Mouse (Mus musculus) right cerebral cortex, adult 18-20 months (tissue): Measurements from ENCODE around the gene Abr.

ENCODE experiments used
- DNase-seq: peaks from one replicate; pipeline ENCODE4 v3.0.0; 2022; ENCODE audit warnings: mixed read lengths

Gene Abr

DNA sequence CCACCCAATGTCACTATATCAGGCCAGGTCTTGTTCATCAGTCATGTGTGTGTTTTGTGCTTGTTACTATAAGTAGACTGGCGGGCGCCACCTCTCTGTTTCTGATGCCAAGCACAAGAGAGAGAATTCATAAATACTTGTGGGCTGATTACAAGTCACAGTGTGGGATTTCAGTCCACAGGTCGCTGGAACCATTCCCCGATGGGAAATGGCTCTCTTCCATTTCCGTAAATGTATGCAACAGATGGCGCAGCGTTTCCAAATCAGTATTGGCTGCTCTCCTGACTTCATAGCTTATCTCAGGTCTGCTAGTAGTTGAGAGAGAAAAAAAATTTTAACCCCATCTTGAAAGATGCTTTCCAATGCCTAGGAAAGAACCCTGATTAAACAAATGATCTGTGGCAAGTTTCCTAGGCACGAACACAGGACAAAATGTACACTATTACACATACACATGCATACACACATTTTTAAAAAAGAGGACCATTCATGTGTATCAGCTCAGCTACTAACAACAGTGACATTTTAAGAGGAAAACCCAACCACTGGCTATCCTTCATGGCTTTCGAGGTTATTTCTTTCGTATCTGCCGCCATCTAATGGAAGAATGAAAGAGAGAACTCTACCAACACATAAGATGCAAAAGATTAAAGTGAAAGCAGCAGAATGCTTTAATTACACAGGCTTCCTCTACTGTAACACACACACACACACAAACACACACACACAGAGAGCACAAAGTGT, 222.4 kb downstream of the Abr start:
- no peak for DNase-seq

DNA sequence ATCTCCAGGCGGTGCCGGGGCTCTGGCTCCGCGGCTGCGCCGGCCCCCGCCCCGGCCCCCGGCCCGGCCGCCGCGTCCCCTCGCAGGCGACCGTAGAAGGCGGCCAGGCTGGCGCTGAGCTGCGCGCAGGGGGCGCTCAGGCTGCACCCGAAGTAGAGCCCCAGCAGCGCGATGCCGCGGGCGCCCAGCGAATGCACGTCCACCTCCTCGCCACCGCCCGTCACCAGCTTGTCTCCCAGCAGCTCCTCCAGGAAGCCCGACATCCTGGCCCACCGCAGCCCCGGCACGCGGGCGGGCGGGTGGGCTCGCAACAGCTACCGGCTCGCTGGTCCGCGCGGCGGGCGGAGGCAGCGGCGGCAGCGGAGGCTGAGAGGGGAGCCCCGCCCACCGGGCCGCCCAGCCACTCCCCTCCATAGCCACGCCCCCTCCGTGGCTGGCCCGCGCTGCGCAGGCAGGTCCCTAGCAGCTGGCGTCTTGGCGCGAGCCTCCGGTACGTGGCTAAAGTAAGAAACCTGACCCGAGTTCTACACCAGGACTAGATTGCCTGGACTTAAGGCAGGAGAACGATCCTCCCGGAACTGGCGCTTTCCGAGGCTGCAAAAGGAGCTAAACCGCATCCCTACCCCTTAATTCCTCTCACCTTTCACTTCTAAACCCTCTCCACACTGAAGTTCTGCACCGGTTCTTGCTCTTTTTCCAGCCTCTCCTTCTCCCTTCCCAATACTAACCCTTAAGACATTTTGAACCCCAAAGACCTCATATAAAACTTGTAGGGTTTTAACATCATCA, 223.1 kb downstream of the Abr start, which contains the start of gene Nxn:
Nxn (minus strand) TSS at position 343 of the 789 bp plus-strand sequence.
- DNase-seq = peak; percentile 85

GRCm38 (mm10) chr11:76398312-76398797, 223.8 kb downstream of the Abr start:
- no peak for DNase-seq

- no peak for DNase-seq
These were observed 224.3 kb downstream of the Abr start for GRCm38 (mm10) chr11:76397650-76398311.

DNA sequence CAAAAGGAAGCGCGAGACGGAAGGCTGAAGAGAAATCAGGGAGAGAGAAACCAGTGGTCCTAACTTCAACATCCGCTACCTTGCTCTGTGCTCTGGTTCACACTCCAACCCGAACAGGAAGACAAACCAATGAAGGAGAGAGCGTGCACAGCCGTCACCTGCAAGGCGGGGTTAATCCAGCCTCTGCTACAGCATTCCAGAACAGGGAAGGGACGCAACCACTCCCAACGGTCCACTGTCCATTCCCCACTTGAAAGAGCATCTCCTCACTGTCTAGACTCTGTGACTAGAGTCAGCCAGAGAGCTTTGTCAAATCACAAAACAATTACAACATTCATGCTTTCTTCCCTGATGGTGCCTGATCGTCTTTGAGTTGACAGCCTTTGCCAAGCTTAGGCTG, 229.1 kb downstream of the Abr start:
- no peak for DNase-seq

GRCm38 (mm10) chr11:76392532-76392931, 229.6 kb downstream of the Abr start:
- DNase-seq = no peak

- DNase-seq = no peak
These were observed 233.4 kb downstream of the Abr start for GRCm38 (mm10) chr11:76388711-76389110.

DNA sequence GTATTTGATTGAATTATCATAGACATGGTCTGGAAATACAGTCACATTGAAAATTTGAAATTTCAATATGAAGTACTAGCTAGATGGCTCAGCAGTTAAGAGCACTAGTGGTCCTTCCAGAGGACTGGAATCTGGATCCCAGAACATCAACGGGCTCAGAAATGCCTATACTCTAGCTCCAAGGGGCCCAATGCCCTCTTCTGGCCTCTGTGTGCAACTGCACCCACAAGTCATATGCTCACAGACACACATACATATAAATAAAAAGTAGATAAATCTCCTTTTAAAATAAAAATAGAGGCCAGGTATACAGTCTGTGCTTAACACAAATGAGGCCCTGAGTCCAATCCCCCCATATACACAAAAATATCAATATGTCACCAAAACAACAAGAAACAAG, 235.0 kb downstream of the Abr start:
- no peak for DNase-seq

DNA sequence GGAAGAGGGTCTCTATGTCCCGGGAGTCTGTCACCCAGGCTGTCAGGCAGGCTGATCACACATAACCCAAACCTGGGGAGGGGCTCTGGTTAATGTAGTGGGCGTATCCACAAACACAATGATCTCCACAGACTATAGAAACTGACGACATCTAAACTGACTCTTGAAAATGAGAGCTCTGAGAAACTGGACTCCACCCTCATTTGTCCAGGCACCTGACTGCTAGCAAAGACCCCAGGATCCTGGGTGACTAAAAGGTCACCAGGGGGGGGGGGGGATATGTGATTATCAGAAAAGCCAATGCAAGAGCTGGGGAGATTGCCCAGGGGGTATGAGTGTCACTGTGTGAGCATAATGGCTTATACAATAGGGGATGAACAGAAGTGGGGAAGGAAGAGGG, 236.4 kb downstream of the Abr start:
- no peak for DNase-seq

- no peak for DNase-seq
These were observed 237.1 kb downstream of the Abr start for GRCm38 (mm10) chr11:76385017-76385416.

DNA sequence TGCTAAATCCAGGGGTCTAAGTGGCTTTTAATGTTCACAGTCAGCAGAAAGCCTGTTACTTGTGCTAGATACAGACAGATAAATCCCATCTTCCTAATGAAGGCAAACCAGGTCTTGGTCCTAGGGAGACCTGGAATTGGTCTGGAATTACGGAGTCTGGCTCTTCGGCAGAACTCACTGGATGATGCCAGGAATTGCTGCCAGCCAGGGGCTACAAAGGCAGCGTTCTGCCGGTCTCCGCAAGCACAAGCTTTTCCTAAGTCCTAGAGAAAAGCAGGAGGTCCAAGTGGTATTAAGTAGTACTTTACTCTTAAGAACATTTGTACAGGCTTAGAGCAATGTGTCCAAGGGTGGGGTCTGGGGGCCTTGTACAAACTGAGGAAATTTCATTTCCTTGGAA, 237.8 kb downstream of the Abr start:
- no peak for DNase-seq

DNA sequence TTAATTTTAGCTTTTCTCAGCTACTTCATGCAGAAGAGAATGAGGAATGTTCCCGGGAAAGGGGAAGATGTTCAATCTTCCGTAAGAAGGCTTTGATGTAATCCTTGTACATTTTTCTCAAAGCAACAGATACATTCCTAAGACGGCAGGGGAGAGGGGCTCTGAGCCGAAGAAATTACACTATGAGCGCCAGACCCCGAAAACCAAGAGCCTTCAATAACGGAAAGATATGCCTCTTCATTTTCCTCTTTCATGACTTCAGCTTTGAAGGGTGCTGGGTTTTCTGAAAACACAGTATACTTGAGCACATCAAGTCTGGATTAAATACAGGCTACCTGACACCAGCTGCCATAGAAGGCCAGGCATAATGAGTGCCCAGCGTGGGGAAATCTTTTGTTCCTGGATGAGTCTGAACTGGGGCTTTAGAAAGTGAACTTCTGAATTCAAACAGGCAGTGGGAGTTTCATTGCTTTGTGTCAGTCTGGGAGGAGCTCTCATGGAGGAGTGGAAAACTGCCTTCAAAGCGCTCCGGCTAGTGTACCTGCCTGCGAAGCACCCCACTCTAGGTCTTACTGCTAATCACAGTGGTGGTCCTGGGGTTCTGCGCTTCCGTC, 239.3 kb downstream of the Abr start:
- no peak for DNase-seq

- no peak for DNase-seq
These were observed 240.8 kb downstream of the Abr start for GRCm38 (mm10) chr11:76381201-76381885.

GRCm38 (mm10) chr11:76379921-76380544, 242.1 kb downstream of the Abr start:
- DNase-seq = no peak

DNA sequence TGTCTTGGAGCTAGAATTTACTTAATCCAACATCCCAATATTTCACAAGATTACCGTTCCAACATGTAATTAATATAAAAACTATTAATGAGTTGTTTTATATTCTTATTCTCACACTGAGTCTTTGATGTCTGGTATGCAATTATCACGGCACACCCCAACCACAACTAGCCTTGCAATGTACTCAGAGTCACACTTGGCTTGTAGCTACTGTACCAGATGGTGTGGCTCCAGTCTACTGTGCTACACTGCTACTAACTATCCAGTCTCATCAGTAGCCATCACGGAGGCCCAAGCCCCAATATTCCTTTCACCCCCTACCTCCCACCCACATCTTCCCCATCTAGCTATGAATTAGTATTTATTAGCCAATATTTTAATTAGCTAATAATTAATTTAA, 245.7 kb downstream of the Abr start:
- DNase-seq = no peak

DNA sequence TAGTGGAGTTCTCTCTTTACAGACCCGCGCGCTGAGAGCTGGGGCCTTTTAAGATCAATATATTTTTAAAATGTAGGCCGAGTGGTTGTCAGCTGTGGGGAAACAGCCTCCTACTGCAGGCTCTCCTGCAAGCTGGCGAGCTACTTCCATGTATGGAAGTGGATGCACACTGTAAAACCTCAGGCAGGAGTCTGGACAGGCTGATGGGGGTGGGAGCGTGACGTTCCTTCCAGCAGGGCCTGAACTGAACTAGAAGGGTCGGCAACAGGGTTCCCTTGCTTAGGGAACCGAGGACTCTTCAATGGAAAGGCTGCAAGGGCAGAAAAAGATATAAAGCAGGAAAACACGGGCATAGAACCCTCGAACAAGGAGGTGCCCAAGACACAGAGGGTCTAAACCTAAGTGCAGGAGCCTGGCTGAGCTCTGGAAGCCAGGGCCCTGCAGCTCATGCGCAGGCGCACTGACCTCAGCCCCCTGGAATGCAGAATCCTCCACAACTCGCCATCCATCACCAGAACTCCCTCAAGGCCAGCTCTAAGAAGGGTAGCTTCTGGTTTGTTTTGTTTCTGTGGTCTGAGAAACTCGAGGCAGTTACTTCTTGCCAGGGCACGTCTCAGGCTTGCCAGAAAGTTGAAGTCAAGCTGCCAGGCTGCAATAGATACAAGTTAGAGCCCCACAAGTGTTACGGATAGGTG, 247.5 kb downstream of the Abr start:
- DNase-seq = no peak

GRCm38 (mm10) chr11:76372534-76372933, 249.6 kb downstream of the Abr start:
- no peak for DNase-seq

GRCm38 (mm10) chr11:76372120-76372519, 250.0 kb downstream of the Abr start:
- DNase-seq = no peak

DNA sequence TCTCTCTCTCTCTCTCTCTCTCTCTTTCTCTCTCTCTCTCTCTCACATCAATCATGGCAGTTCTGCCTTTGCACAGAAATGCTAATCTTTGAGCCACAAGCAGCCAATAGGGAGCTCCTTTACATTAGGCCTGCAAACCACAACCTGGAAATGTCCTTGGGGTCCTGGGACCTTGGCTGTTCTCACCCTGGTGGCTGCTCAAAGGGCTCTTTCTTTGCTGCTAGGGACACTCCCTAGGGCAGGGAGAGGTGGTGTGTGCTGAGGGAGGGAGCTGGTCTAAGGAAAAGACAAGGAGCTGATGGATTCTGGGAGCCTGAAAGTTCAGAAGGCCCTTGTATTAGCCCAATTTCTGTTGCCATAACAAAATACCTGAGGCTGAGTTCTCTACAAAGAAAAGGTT, 251.6 kb downstream of the Abr start:
- no peak for DNase-seq
